Mouse (Mus musculus) embryonic fibroblast, embryonic 13.5 days (primary cell): ENCODE results near the gene Kcnq1. TPM values are rescaled to one million over a fixed set of nuclear protein-coding genes. Genes with fewer than 3 reads are reported as not detected.
A peak's percentile ranks its signal among the peaks of the same experiment; 100 is the strongest.

Experiments
- H3K27ac ChIP-seq: 2 replicates; pipeline ENCODE4 v1.5.1; 2012; ENCODE audit warnings: low read length, control low read depth, inconsistent platforms; ENCODE audit not compliant: insufficient read depth
- H3K4me1 ChIP-seq: 2 replicates; pipeline ENCODE4 v1.6.1; 2011; ENCODE audit warnings: low read length; ENCODE audit not compliant: control insufficient read depth, insufficient read depth
- H3K4me3 ChIP-seq: 2 replicates; pipeline ENCODE4 v1.5.1; 2011; ENCODE audit warnings: mild to moderate bottlenecking, control low read depth, low read length; ENCODE audit not compliant: insufficient read depth
- CTCF ChIP-seq: IDR thresholded peaks from 2 replicates; pipeline ENCODE4 v1.5.1; 2011; ENCODE audit warnings: mild to moderate bottlenecking, control low read depth, low read length, moderate library complexity, borderline replicate concordance; ENCODE audit not compliant: insufficient read depth
- POLR2A ChIP-seq: IDR thresholded peaks from 2 replicates; pipeline ENCODE4 v1.6.1; 2011; ENCODE audit warnings: low read depth, mild to moderate bottlenecking, control low read depth, low read length, moderate library complexity
- polyA plus RNA-seq: library from polyadenylated mRNA; stranded (reverse); fragments of >200 nt; gene quantifications from 2 replicates; pipeline ENCODE4 v1.2.4, GENCODE M21; 2011; ENCODE audit warnings: low read depth; ENCODE audit not compliant: missing spikeins, insufficient read length

Kcnq1 gene
- polyA plus RNA-seq, 1 experiment = not detected

DNA sequence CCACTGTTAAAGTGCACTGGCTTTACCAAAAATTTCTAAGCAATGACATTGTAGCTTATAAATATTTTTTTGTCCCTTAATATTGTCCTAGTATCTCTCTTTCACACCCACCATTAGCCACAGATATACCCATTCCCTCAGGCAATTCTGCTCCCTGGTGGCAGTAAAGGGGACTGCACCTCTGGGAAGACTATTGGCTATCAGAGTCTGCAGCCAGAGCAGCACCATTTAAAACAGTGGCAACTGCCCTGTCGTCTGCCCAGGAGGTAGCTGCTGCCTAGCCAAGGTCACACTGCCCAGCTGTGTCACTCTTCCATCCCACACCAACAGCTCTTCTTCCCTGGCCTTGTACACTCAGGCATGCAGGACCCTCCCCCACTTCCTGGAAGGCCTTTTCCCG, 19.8 kb upstream of the Kcnq1 start:
- no peak overlapping the region for H3K27ac ChIP-seq
- no peak overlapping the region for H3K4me3 ChIP-seq
- TF ChIP-seq CTCF = peak; percentile 29; the same call in 1 of the 2 replicates
- TF ChIP-seq POLR2A = no peak

DNA sequence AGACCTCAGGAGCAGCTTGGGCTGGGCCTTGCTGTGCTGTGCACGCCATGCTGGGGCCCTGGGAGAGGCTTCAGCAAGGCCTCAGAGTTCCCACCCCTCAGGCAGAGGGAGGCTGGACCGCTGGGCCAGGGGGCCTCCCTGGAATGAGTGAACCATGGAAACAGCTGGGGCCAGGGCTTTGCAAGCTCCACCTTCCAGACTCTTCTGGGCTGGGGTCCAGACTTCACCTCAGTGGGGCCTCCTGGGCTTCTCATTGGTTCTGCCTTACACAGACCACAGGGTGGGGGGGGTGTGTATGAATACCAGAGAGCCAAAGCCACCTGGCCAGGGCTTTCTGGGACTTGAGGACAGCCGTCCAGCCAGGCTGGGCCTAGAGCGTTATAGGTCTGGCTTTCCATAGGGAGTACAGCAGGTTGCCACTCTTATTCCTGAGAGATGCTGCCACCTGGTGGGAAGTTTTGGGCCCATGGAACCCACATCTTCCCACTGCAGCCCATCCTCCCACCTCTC, 19.0 kb upstream of the Kcnq1 start:
- Histone ChIP-seq H3K4me1 (no peaks in the 10 kb centered on the region), H3K4me3 (no peak overlapping the region), H3K27ac (no peak overlapping the region)
- no peak for TF ChIP-seq POLR2A
- TF ChIP-seq CTCF = peak; percentile 40; the same call in 1 of the 2 replicates

More for the DNA sequence above, 19.8 kb upstream of the Kcnq1 start:
- no peaks in the 10 kb centered on the region for H3K4me1 ChIP-seq

DNA sequence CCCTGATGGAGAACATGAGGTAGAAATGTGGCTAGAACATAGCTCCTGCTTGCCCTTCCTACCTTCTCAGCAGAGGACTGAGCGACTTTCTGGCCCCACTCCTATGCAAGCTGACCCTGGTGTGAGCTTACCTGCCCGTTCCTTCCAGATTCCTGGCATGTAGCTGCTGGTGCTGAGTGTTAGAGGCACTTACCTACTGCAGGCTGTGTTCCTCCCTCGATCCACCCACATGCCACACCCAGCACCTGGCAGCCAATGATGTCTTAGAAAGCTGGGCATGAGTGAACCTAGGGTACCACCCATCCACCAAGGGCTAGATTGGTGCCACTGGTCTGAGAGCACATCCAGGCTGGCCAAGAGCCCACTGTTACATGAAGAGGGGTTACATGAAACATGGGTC, 12.3 kb upstream of the Kcnq1 start:
- Histone ChIP-seq H3K4me1 (no peaks in the 10 kb centered on the region), H3K27ac (no peak overlapping the region), H3K4me3 (no peak overlapping the region)
- TF ChIP-seq POLR2A (no peak), CTCF (no peak)

DNA sequence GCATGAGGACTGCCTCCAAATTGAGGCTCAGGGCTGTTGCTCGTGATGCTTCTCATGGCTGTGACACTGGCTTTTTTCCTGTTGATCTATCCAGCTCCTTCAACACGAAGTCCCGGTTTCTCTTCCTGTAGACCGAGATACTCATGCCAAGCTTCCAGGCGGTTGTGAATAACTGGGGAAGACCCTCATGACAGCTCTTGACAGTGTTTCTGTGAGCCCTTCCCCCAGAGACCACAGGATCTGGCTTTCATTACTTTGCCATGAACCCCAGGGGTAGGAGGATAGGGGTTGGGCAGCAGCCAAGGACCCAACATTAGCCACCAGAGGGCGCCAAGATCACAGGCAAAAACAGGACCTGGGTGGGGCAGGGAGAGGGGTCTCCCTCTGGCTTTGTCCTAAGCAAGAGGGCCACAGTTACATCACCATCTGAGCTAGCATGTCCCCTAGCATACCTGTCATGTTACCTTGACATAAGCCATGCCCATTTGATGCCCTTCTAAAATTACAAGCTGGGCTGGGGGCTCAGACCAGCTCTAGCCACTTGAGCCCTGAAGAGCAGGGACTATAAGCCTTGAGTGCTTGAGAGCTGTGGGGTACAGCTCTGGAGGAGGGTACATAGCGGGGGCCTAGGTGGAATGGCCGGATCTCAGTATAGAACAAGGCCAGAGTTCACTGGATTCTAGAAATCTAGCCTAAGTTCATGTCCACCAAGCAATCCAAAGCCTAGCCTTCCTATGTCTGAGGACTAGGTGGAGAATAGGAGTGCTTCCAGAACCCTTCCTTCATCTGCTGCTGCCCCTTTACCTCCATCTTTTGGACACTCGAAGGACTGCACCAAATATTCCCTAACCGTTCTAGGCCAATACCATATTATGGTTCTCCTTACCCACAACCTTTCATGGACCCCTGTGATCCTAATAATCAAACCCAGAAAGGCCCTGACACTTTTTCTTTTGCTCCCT, 11.3 kb upstream of the Kcnq1 start, which contains the start of gene Trpm5:
Trpm5 (minus strand) TSS at position 51 of the 962 bp plus-strand sequence.
- TF ChIP-seq CTCF = peak; percentile 60
- no peak for TF ChIP-seq POLR2A
- no peaks in the 10 kb centered on the region for H3K4me1 ChIP-seq
- no peak within 1 kb of the TSS for H3K4me3 ChIP-seq
- no peak within 1 kb of the TSS for H3K27ac ChIP-seq

DNA sequence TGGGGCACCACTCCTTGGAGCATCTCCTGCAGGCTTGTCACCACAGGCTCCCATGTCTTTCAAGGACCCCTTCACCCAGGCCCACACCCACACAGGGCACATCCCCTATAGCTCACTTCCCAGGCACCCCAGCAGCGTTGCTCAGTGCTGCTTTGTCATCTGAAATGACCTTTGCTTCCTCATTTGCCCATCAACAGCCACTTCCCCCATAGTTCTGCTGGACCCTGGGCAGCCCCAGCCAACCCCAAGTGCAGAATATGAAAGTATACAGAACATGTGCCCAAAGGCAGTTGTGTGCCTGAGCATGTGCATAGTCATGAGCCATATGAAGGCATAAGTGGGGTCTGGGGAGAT, 10.6 kb upstream of the Kcnq1 start:
- no peak for TF ChIP-seq CTCF
- no peak for TF ChIP-seq POLR2A
- H3K4me1 ChIP-seq = no peaks in the 10 kb centered on the region
- no peak overlapping the region for H3K27ac ChIP-seq
- no peak overlapping the region for H3K4me3 ChIP-seq

DNA sequence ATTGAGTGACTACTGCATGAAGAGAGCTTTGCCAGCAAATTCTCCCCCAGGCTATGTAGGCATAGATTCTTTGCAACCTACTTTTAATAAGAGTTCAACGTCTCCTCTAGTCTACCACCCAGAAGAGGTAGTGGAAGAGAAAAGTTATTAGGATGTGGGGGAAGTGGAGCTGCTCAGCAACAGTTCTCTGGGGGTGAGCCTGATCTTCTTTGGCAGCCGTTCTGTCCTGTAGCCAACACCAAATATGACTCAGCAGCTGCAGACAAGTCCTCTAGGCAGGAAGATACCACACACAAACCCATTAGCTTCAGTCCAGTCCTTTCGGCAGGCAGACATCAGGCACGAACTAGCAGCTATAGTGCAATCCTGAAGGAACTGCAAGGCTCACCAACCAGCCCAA, 5.4 kb upstream of the Kcnq1 start:
- H3K4me3 ChIP-seq = no peak overlapping the region
- no peak overlapping the region for H3K27ac ChIP-seq
- peaks cover 3% of the 10 kb centered on the region; the same call in 1 of the 2 replicates for H3K4me1 ChIP-seq
- TF ChIP-seq CTCF (no peak), POLR2A (no peak)

DNA sequence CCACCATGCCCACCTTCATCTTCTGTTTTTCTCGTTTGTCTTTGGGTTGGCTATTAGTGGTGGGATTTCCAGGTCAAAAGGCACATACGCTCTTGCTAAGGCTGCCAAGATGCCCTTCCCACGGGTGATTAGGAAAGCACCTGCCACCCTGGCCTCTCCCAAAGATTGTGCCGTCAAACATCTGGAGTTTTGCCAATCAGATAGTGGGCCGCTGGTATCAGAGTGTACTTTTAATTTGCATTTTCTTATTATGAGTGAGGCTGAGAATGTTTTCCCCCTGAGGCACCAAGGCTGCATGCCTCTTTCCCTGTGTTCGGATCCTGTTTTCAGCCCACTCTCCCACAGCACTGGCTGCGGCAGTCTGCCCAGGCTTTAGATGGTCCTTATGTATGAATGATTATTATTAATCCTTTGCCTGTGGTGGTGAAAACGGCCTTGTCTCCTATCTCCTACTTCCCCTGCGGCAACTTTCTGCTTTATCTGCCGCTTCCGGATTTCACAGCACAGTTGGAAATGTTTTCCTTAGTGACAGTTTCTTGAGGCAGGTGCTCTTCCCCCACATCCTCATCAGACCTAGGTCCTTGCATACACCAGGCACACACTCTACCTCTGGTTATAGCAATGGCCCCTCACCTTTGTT, 784 bp upstream of the Kcnq1 start:
- H3K27ac ChIP-seq = no peak overlapping the region
- H3K4me3 ChIP-seq = no peak overlapping the region
- TF ChIP-seq CTCF = no peak
- TF ChIP-seq POLR2A = no peak
- peaks cover 3% of the 10 kb centered on the region; the same call in 1 of the 2 replicates for H3K4me1 ChIP-seq

DNA sequence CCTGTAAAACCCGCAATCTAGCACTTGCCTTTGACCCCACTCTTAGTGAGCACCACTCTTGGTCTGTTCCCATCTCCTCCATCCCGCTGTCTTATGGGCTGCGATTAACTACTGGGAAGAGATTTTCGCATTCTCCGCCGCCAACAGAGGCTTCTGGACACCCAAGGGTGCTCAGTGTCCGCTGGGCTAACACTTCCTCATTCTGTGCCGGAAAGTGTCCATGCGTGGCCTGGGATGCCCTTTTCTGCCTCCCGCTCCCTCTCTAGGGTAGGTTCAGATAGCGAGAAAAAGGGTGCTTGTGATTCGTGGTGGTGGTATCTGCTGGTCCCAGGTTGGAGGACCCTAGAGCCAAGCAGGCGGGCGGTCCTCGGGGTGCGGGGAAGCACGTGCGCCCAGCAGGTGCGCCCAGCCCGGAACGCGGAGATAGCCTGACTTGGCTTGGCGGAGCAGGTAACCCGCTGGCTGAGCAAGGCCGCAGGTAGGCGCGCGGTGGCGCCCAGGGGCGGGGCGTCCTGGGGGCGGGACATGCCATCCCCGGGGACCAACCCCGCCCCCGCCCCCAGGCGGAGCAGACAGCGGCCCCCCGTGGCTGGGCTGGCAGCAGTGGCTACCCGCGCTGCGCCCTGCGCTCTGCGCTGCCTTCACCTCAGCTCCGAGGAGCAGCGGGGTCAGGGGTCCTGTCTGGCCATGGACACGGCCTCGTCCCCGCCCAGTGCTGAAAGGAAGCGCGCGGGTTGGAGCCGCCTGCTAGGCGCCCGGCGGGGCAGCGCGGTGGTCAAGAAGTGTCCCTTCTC, 707 bp downstream of the Kcnq1 start:
- no peak for TF ChIP-seq CTCF
- no peak for TF ChIP-seq POLR2A
- Histone ChIP-seq H3K27ac (no peak overlapping the region), H3K4me1 (no peaks in the 10 kb centered on the region), H3K4me3 (no peak overlapping the region)

DNA sequence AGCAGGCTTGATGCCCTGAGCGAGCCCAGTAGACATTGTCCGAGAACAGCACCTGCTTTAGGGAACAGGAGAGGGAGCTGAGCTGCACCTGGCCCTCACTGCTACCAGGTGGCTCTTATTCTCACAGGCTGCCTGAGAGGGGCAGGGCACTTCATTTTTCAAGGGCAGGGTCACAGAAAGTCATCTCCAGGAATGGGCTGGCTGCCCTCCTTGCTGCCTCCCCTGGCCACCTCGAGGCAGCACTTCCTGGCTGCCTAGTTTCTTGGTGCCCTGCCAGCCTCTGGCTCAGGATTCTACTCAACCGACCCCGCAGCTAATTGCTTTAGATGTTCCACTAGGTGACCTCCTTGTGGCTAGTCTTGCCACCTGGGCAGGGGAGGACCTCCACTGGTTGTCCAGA, 2.0 kb downstream of the Kcnq1 start:
- Histone ChIP-seq H3K27ac (no peak overlapping the region), H3K4me1 (no peaks in the 10 kb centered on the region), H3K4me3 (no peak overlapping the region)
- TF ChIP-seq POLR2A (no peak), CTCF (no peak)
